Mouse (Mus musculus) layer of hippocampus, postnatal 25 days (tissue): ENCODE results near the gene Kcna1. TPM values are rescaled to one million over a fixed set of nuclear protein-coding genes. Genes with fewer than 3 reads are reported as not detected.

Experiments used
- DNase-seq, 2 experiments: peaks; one replicate each; pipeline ENCODE4 v3.0.0; 2022; ENCODE audit warnings: mixed read lengths in 2 of 2, low spot score in 1 of 2; ENCODE audit errors: extremely low spot score in 1 of 2
- total RNA-seq, 2 experiments: library from RNA; stranded (reverse); gene quantifications; 2 replicates each; pipeline ENCODE4 v1.2.3; 2021

The Kcna1 gene
- total RNA-seq = 100 to 1,000 TPM; 107 to 115 TPM

GRCm38 (mm10) chr6:126646381-126646780, at the start of gene Kcna1:
TSS of gene Kcna1 (minus strand) at chr6:126646384.
- no peak for DNase-seq

GRCm38 (mm10) chr6:126687120-126687519, 40.9 kb upstream of the Kcna1 start:
- DNase-seq = no peak

- DNase-seq = no peak
Measured at GRCm38 (mm10) chr6:126685135-126685534, 39.0 kb upstream of the Kcna1 start.

GRCm38 (mm10) chr6:126678961-126679360, 32.8 kb upstream of the Kcna1 start:
- DNase-seq = no peak

- DNase-seq = no peak
Measured at GRCm38 (mm10) chr6:126667001-126667400, 20.8 kb upstream of the Kcna1 start.

- no peak for DNase-seq
Measured at GRCm38 (mm10) chr6:126666091-126666490, 19.9 kb upstream of the Kcna1 start.

- DNase-seq = no peak
Measured at GRCm38 (mm10) chr6:126664569-126664968, 18.4 kb upstream of the Kcna1 start.

GRCm38 (mm10) chr6:126657646-126658394, 11.6 kb upstream of the Kcna1 start:
- DNase-seq = no peak

- no peak for DNase-seq
Measured at GRCm38 (mm10) chr6:126653561-126653960, 7.4 kb upstream of the Kcna1 start.

GRCm38 (mm10) chr6:126645644-126646358, 383 bp downstream of the Kcna1 start:
- DNase-seq = peak; percentile 60 to 64

GRCm38 (mm10) chr6:126645044-126645541, 1.1 kb downstream of the Kcna1 start:
- peak; percentile 43 to 46 for DNase-seq

- DNase-seq = peak; percentile 54 to 58
Measured at GRCm38 (mm10) chr6:126644181-126645043, 1.8 kb downstream of the Kcna1 start.

- DNase-seq = peak in 1 of 2 experiments; percentile 23
Measured at GRCm38 (mm10) chr6:126643341-126644055, 2.7 kb downstream of the Kcna1 start.

- peak; percentile 29 to 58 for DNase-seq
Measured at GRCm38 (mm10) chr6:126642856-126643321, 3.3 kb downstream of the Kcna1 start.

GRCm38 (mm10) chr6:126628451-126628850, 17.7 kb downstream of the Kcna1 start:
- DNase-seq = no peak

GRCm38 (mm10) chr6:126618455-126618854, 27.7 kb downstream of the Kcna1 start:
- no peak for DNase-seq

- DNase-seq = no peak
Measured at GRCm38 (mm10) chr6:126610746-126611145, 35.4 kb downstream of the Kcna1 start.

- no peak for DNase-seq
Measured at GRCm38 (mm10) chr6:126609193-126609947, 36.8 kb downstream of the Kcna1 start.

- DNase-seq = no peak
Measured at GRCm38 (mm10) chr6:126601843-126602326, 44.3 kb downstream of the Kcna1 start.
